Mouse (Mus musculus) lung, postnatal 25 days (tissue): ENCODE results near the gene Eefsec.

Experiments used
- DNase-seq: peaks from one replicate; pipeline ENCODE4 v3.0.0; 2022; ENCODE audit warnings: low spot score

Eefsec gene

GRCm38 (mm10) chr6:88416130-88416758, 30.1 kb downstream of the Eefsec start:
- no peak for DNase-seq

GRCm38 (mm10) chr6:88412604-88413003, 33.7 kb downstream of the Eefsec start:
- no peak for DNase-seq

- no peak for DNase-seq
Measured at GRCm38 (mm10) chr6:88409492-88409891, 36.8 kb downstream of the Eefsec start.

- no peak for DNase-seq
Measured at GRCm38 (mm10) chr6:88400451-88400850, 45.9 kb downstream of the Eefsec start.

- no peak for DNase-seq
Measured at GRCm38 (mm10) chr6:88397985-88398384, 48.4 kb downstream of the Eefsec start.

- peak; percentile 8 for DNase-seq
Measured at GRCm38 (mm10) chr6:88388946-88389345, 57.4 kb downstream of the Eefsec start.

GRCm38 (mm10) chr6:88387836-88388724, 58.3 kb downstream of the Eefsec start:
- no peak for DNase-seq

GRCm38 (mm10) chr6:88384420-88385053, 61.8 kb downstream of the Eefsec start:
- no peak for DNase-seq

GRCm38 (mm10) chr6:88383734-88384133, 62.6 kb downstream of the Eefsec start:
- DNase-seq = no peak

GRCm38 (mm10) chr6:88379756-88380155, 66.6 kb downstream of the Eefsec start:
- no peak for DNase-seq

- peak; percentile 50 for DNase-seq
Measured at GRCm38 (mm10) chr6:88378829-88379228, 67.5 kb downstream of the Eefsec start.

- no peak for DNase-seq
Measured at GRCm38 (mm10) chr6:88374247-88374646, 72.1 kb downstream of the Eefsec start.

- DNase-seq = peak; percentile 16
Measured at GRCm38 (mm10) chr6:88369851-88370635, 76.3 kb downstream of the Eefsec start.

GRCm38 (mm10) chr6:88363475-88364012, 82.8 kb downstream of the Eefsec start:
- DNase-seq = no peak

GRCm38 (mm10) chr6:88361096-88361495, 85.2 kb downstream of the Eefsec start:
- no peak for DNase-seq

GRCm38 (mm10) chr6:88358210-88358609, 88.1 kb downstream of the Eefsec start:
- DNase-seq = no peak

- DNase-seq = no peak
Measured at GRCm38 (mm10) chr6:88355866-88356265, 90.5 kb downstream of the Eefsec start.

GRCm38 (mm10) chr6:88352541-88352940, 93.8 kb downstream of the Eefsec start:
- no peak for DNase-seq

GRCm38 (mm10) chr6:88346776-88347175, 99.6 kb downstream of the Eefsec start:
- DNase-seq = no peak

- DNase-seq = no peak
Measured at GRCm38 (mm10) chr6:88345311-88345710, 101.0 kb downstream of the Eefsec start.
